Mouse (Mus musculus) embryo, embryonic 11.5 days (tissue): ENCODE data around the gene Ppp2r5e.
A peak's percentile ranks its signal among the peaks of the same experiment; 100 is the strongest.
"Not testable (repeated sequence)": the region's sequence is repeated elsewhere in the genome, so short reads cannot be mapped to it uniquely, and the experiment has no call there.

Experiments
- DNase-seq: peaks from one replicate; pipeline ENCODE4 v3.0.0-alpha.2; 2012; ENCODE audit warnings: low read depth, low spot score

Ppp2r5e gene

DNA sequence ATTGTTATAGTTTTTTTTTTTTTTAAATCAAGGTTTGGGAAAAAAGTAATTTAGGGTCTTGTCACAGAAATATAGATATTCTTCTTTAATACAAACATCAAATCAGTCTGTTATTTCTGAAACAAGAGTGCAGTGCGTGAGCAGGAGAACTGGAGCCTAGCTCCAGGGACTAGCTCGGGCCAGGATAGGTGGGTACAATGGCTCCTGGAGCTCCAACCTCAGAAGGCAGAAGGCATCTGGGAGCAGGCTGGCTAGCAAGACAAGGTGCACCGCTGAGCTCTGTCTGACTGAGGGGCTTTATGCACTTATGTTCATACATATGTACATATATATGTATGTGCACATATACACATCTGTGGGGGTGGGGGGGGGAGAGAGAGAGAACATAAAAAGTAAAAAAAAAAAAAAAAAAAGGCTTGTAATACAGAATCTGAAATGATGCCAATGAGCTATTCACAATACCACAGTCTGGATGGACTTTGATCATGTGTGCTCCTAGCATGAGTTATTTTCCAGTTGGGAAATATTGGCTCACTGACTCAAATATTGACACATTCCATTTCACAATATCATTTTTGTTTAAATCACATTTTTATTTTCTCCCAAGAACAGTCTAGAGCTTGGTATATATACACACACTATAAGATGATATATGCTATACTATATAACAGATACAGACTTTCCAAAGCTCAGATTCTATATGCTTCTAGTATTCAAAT, 109.3 kb downstream of the Ppp2r5e start:
- no peak for DNase-seq

- no peak for DNase-seq
These were observed 113.3 kb downstream of the Ppp2r5e start for GRCm38 (mm10) chr12:75482781-75483180.

- DNase-seq, result no peak
These were observed 114.0 kb downstream of the Ppp2r5e start for GRCm38 (mm10) chr12:75482015-75482414.

- no peak for DNase-seq
These were observed 116.0 kb downstream of the Ppp2r5e start for GRCm38 (mm10) chr12:75480031-75480430.

DNA sequence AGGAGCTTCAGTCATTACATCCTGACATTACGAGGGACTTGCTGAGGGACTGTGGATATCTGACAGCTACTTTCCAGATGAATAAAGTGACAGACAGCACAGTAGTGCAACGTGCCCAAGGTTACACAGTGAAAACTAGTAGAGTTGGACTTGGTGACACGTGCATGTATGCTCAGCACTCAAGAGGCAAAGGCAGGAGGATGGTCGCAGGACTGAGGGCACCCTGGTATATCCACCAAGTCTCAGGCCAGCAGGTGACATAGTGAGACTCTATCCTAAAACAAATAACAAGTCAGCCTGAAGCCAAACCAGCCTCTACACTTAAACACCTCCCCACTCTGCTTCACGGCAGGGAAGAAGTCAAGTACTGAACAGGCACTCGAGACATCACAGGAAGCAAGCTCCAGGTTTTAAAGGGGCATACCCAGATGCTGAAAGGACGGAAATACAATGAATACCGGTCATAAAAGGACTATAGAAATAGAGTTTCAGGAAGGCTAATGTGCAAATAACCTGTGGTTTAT, 116.6 kb downstream of the Ppp2r5e start:
- no peak for DNase-seq

DNA sequence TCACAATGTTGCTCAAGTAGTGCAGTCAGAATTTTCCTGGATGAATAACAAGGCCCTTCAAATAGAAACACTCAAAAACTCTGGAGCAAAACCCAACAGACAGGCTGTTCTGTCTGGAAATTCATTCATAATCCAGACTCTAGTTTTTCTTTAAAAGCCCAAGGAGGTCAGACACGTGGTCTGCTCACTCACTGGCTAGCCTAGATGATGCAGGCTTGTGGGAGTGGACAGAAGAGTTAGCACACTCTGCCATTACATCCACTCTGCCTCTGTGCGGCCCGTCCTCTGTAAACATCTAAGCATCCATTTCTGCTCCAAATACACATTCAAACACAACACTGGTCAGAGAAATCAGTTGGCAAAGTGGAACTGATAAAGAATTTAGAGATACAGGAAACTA, 117.4 kb downstream of the Ppp2r5e start:
- DNase-seq, result no peak

DNA sequence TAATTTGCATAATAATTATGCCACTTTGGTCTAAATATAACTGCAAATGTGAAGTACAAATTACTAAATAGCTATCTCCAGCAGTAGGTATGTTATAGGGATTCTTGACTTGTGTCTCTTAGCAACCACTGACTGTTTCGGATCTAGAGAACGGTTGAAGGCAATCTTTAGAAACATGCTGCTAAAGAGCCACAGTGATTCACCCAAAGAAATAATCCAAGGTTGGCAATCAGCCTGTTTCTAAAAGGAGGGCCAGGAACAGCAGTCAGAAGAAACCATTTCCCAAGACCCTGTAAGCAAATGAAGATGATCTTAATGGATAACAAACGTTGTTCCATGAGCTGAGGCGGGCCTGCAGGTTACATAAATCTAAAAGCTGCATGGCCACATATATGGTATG, 117.9 kb downstream of the Ppp2r5e start:
- DNase-seq, result no peak

DNA sequence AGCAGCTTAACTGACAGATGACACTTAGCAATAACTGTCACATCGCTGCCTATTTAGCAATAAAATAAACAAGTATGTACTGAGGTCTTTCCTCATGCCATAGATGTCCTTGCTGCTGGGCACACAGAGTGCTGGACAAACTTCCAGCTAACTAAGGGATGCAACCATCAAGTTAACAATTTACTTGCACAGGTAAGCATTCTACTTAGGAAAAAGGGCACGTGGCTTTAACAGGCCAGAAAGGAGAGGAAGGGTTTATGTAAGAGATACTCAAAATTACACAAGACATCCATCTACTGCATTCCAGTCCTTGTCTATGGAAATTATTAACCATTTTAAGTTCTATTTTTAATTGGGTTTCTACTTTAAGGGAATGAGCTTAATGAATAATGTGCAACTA, 123.0 kb downstream of the Ppp2r5e start:
- DNase-seq, result no peak

DNA sequence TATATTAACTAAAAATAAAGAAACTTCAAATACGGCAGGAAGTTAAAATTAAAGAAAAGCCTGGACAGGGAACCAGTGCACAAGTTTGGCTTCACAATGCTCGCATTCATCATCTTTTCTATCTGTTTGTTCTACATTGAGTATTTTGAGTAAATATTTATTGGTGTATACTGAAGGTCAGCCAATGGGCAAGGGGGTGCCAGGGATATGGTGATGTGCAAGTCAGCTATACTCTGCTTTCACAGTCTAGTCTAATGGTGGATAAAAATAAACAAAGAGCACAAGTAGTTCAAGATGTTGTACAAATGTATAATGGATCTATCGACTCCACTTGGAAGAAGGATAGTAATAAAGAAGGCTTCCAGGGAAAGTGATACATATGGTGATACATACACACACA, 123.9 kb downstream of the Ppp2r5e start:
- DNase-seq, result no peak

- no peak for DNase-seq
These were observed 128.2 kb downstream of the Ppp2r5e start for GRCm38 (mm10) chr12:75467814-75468213.

- DNase-seq, result no peak
These were observed 128.9 kb downstream of the Ppp2r5e start for GRCm38 (mm10) chr12:75467127-75467526.

- no peak for DNase-seq
These were observed 129.8 kb downstream of the Ppp2r5e start for GRCm38 (mm10) chr12:75466206-75466605.

- DNase-seq, result peak; percentile 9
These were observed 131.9 kb downstream of the Ppp2r5e start for GRCm38 (mm10) chr12:75464016-75464769.

- no peak for DNase-seq
These were observed 135.5 kb downstream of the Ppp2r5e start for GRCm38 (mm10) chr12:75460561-75460960.

DNA sequence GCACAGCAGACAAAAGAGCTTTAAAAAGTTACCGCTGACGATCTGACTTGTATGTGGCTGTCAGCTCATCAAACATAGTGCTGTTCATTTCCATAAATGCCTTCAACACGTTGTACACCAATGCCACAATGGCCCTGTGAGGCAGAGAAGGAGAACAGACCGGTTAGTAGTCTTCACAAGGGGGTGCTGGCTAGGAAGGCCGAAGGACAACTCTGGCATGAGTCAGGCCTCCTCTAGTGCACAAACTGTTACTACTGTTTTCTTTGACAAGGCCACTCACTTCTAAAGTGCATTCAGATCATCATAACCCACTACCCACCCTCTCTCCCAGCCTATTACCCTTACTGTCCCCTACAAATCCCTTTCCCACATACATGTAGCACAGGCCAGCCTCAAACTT, 136.4 kb downstream of the Ppp2r5e start:
- no peak for DNase-seq

GRCm38 (mm10) chr12:75453441-75453840, 142.6 kb downstream of the Ppp2r5e start:
- DNase-seq, result no peak

DNA sequence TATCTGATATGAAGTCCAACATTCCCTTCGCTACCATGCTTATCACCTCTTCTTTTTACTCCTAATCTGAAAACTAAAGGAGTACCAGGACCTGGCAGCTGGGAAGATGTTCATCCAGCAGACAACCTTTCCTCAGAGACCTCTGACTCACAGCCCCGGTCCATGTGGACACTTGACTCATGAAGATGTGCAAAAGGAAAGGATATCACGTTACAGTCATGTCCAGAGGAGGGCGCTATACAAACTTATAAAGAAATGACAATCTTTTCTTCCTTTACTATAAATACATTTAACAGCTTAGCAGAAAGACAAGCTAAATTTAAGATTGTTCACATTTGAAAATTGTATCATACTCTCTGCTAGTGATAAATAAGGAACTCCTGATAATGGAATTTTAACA, 143.0 kb downstream of the Ppp2r5e start:
- DNase-seq, result no peak

GRCm38 (mm10) chr12:75450592-75450991, 145.5 kb downstream of the Ppp2r5e start:
- DNase-seq, result no peak

GRCm38 (mm10) chr12:75450011-75450410, 146.0 kb downstream of the Ppp2r5e start:
- DNase-seq, result no peak

DNA sequence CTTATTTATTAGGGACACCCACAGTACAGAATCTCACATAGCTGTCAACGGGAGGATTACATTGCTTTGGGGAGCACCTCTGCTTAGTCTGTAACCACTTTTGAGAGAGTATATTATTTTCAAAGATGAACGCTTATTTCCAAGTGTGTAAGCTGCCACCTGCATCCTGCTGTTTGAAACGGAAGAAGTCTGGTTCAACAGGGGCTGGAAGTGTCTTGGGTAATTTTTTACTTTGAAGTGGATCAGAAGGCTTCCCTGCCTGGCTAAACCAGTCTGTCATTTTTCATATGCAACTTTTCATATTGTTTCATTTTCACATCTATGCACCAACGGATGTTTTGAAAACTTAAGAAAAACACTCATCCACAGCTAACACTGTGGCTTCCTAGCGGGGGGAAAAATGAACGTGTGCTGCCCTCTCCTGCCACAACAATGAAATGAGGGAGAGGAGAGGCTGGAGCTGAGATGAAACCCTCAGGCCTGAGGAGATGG, 146.5 kb downstream of the Ppp2r5e start:
- no peak for DNase-seq

GRCm38 (mm10) chr12:75448921-75449320, 147.1 kb downstream of the Ppp2r5e start:
- DNase-seq, result no peak

- DNase-seq, result no peak
These were observed 149.8 kb downstream of the Ppp2r5e start for GRCm38 (mm10) chr12:75446245-75446644.

DNA sequence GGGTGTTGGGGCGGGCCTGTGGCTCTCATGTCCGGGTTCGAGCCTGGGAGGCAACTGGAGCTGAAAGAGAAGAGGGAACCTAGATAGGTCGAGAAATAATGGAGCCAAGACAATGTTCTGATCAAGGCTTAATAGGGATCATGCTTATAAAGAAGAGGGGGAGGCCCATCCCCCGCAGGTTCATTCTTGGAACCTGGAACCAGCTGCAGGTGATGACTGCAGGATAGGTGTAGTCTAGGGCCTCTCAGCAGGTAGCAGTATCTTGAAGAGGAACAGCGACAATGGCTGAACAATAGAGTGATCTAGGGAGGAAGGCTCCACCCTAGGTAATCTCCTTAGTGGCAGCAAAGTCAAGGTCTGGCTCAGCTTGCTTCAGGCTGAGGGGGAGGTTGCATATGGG, 163.6 kb downstream of the Ppp2r5e start:
- not testable (repeated sequence) for DNase-seq
